Mouse (Mus musculus): ENCODE results near the gene Slc39a1.

GRCm38 (mm10) chr3:90208662-90209061 lies 39.3 kb upstream of the Slc39a1 start:
- TF ChIP-seq CTCF (conservative IDR thresholded peaks at IDR 0.05; ENCODE audit: low read length), result no peak
- no peak for TF ChIP-seq NANOG (IDR thresholded peaks at IDR 0.05; ENCODE audit: borderline replicate concordance, low read length)
- TF ChIP-seq POU5F1 (IDR thresholded peaks at IDR 0.05; ENCODE audit: borderline replicate concordance, low read length), result no peak

All from E14TG2a.4 (cell line).